Mouse (Mus musculus): ENCODE measurements around the gene Fahd1.

The Fahd1 gene

DNA sequence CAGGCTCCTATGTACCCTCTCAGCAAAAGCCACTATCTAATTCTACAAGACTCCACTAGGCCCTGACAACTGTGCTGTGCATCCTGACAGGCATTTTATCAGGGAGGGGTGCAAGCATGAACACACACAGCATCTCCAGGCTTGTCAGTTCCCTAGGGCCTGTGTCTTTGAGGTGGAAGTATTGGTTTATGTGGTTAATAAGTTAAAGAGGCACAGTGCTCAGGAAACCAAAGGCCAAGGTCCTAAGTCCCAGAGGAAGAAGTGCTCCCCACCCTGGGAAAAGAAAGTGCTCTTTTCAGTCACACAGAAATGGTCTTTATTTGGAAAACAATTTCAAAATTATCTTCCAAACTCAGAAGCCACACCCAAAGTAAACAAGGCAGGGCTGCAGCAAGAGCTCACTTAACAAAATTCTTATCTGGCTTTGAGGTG is 1.5 kb downstream of the Fahd1 start:
- DNase-seq (ENCODE audit: extremely low read depth, insufficient read length, low spot score): no peak

DNA sequence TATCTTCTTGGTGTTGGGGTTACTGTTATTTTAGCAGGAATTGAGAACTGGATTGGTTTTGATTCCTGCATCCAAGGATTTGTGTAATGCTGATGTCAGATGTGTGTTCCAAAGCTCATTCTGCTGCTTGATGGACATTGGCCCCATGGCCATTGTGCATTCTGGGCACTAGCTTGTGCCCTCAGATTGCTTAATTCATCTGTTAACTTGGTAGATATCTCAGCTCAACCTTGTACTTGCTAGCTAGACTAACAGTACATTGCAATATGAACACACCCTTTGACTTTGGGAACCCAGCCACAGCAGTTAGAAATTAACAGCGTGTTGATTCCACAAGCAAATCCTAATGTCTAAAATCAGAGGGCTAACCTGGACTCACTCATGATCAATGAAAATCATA is 2.8 kb downstream of the Fahd1 start:
- DNase-seq (ENCODE audit: extremely low read depth, insufficient read length, low spot score): no peak

DNA sequence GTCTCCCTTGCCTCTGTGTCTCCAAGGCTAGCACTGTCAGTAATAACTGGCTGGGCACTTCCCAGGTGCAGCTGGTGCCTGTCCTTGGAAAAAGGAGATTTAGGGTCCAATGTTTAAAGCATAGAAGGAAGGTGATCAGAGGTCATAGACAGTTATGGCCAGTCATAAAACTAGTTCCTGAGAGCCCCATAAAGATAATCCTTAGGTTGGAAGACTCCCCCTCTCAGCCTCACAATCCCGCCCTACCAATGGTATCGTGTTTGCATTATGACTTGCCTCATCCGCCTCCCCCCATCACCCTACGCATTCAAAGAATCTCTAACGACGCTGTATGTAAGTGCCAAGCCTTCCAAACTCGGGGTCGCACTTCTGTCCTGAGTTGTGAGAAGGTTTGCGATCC is 5.6 kb downstream of the Fahd1 start:
- DNase-seq (ENCODE audit: extremely low read depth, insufficient read length, low spot score): no peak

DNA sequence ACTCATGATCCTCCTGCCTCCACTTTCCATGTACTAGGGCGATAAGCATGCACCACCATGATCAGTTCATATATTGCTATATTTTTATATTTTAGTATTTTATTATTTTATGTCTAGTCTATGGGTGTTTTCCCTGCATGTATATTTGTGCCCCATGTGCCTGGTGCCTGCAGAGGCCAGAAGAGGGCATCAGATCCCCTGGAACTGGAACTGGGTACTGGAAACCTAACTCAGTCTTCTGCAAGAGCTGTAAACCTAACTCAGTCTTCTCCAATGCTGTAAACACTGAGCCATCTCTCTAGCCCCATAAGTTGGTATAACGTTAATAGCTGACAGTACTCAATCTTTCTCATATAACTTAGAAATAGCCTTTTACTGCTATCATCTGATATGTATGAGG is 7.5 kb downstream of the Fahd1 start:
- DNase-seq (ENCODE audit: extremely low read depth, insufficient read length, low spot score): no peak

DNA sequence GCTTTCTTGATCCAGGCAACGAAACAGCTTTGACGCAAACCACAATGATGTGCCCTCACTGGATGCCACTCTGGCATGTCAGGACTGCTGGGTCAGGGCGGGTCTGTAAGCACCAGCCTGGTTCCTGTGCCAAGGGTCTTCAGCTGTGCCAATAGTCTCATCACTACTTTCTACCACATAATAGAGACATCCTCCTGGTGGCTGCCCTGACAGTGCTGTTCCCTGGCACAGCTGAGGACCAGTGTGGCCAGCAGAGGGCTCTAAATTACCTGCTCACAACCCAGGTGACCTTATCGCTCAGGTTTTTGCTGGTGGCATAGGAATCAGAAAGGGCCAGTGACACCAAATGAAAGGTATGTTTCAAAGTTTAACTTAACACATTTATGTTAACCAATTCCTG is 9.0 kb downstream of the Fahd1 start:
- DNase-seq (ENCODE audit: extremely low read depth, insufficient read length, low spot score): no peak

DNA sequence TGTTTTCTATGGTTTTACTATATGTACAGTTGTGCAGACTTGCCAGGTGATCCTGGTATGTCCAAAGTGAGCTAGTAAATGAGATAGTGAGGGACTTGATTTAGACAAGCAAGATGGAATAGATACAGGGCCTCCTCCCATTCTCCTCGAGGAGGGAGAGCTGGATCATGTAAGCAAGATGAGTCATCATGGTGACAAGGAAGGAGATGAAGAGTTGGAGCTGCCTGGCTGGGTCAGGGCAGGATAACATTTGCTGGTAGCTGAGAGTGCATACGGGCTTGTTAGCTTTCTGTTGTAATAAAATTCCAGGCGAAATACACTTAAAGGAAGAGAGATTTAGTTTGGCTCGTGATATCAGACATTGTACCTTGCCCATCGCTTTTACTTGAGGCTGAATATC is 9.8 kb downstream of the Fahd1 start:
- DNase-seq (ENCODE audit: extremely low read depth, insufficient read length, low spot score): no peak

DNA sequence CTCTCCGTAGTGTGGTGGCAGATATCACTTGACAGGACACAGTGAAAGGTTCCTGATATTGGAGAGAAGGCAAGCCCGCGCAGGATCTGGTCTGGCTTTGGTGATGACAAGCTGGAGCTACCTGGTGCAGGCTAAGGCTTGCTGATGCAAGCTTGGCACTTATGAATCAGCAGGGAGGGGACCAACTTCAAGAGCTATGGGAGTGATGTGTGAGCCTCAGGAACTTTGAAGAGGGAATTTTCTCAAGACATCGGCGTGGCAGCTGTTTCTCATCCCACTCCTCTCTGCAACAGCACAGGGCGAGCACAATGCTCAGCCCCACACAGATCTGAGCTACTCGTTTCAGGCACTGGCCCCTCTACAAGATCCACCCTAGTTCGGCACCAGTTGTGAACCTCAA is 10.3 kb downstream of the Fahd1 start, which contains the start of gene Hagh:
Gene Hagh (plus strand): TSS at position 302 of the 400 bp plus-strand sequence.
- DNase-seq (ENCODE audit: extremely low read depth, insufficient read length, low spot score): no peak

DNA sequence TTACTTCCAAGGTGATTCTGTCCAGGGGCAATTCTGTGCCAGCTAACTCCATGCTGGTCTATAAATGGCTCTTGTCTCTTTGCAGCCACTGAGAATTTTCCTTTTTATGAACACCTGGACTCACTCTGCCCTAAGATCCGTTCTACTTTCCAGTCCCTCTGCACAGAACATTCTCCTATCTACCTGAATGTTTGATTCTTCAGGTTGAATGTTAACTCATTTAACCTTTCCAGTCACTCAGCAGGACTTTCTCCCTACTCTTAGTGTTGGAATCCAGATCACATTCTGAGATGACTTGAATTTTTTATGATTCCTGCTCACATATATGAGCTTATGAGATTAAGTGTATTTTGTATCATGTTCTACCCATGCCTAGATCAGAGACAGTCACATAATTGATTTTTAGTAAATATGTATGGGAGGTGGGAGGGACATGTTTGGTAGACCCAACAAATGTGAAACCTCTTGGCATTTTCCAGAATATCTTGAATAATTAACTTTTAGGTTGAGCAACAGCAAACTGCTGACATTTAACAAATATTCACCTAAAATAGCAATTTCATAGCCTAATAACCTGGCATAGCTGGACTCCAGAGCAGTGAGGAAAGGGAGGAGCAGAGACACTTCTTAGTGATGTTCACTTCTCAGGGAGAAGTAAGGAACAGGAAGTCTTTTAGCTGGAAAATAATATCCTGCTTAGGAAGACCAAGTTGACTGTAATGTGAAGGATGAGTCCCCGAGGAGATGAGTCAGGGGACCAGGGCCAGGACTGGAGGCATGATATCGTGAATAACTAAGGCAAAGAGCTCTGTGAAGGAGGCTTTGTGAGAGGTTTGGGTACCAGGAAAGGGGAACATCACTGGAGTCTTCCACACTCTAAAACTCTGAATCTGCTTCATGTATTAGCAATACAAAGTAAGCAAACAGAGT is 28.5 kb downstream of the Fahd1 start:
- DNase-seq (ENCODE audit: extremely low read depth, insufficient read length, low spot score): no peak

DNA sequence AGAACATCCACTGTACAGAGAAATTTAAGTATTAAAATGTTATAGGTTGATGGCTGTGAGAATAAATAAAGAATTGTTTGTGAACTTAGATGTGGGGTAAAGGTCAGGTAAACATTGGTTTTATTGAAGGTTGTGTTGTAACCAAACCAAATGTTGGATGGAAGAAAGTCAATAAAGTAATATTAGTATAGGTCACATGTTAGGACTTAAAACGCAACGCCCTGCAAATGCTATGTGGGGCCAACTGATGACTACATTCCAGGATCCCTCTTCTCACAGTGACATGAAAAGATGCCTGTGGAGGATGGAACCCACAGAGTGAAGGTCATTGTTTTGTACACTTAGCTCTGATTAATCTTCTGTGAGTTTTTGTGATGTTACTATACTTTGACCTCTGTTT is 30.7 kb downstream of the Fahd1 start:
- no peak for DNase-seq (ENCODE audit: extremely low read depth, insufficient read length, low spot score)

DNA sequence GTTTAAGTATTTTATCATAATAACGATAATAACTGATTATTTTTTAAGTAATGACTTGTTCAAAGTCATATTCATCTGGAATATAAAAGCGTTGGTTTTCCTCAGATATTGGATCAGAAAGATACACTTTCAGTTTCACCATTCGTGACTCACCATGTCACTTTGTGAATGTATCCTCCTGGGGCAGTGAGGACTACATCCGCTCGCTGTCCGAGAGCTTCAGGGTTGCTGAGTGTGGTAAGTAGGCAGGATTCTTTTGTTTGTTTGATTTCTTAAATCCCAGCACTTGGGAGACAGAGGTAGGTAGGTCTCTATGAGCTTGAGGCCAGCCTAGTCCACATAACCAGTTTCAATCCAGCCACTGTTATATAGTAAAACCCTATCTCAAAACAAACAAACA is 32.0 kb downstream of the Fahd1 start:
- peak; percentile 23 for DNase-seq (ENCODE audit: extremely low read depth, insufficient read length, low spot score)

DNA sequence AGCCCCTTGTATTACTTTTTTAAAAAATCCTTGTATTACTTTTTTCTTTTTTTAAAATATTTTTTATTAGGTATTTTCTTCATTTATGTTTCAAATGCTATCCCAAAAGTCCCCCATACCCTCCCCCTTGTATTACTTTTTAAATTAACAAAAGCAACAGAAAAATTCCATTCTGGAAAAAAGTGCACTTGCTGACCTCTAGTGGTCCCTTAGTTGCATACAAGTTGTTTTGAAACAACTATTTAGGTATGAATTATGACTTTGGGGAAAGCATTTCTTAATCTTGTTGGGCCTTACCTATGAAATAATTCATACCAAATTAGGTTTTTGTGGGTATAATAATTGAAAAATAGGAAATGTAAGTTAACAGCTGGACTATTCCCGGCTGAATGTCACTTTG is 32.7 kb downstream of the Fahd1 start:
- DNase-seq (ENCODE audit: extremely low read depth, insufficient read length, low spot score): no peak

DNA sequence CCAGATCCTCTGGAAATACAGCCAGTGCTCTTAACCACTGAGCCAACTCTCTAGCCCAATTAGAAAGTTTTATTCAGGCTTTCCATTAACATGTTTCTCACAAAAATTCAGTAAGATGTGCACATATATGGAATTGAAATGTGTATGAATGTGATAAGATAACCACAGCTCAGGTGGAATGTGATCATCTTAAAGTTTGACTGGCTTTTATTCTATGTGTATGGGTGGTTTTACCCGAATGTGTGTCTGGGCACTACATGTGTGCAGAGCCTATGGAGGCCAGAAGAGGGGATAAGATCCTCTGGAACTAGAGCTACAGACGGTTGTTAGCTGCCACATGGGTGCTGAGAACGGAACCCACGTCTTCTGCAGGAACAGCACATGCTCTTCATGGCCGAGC is 34.9 kb downstream of the Fahd1 start:
- no peak for DNase-seq (ENCODE audit: extremely low read depth, insufficient read length, low spot score)

DNA sequence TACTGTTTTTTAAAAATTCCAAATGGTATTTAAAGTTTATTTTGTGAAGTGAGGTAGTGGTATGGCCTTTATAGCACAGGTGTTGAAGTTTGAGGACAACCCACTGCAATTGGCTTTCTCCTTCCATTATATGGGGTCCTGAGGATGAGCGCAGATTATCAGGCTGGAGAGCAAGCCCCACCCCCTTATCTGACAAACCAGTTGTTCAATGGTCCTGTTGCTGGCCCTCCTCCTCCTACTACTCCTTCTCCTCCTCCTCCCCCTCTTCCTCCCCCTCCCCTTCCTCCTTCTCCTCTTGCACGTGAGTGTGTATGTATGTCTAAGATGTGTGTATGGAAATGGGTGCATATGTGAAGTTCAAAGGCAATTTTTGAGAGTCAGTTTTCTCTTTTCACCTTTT is 37.9 kb downstream of the Fahd1 start:
- no peak for DNase-seq (ENCODE audit: extremely low read depth, insufficient read length, low spot score)

DNA sequence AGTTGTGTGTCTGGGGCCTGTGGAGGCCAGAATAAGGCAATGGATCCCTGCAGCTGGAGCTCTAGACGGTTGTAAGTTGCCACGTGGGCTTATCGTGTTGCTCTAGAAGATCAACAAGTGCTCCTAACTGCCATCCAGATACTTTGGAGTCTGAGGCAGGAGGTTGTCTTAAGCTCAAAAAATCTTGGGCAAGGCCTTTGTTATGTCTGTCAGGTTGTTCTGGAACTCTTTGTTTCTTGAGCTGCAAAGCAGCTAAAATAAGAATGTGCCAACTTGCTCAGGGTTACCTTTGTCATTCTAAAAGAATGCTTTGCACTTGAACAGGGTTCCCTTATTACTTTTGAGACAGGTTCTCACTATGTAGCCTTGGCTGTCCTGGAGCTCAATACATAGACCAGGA is 39.0 kb downstream of the Fahd1 start:
- no peak for DNase-seq (ENCODE audit: extremely low read depth, insufficient read length, low spot score)

DNA sequence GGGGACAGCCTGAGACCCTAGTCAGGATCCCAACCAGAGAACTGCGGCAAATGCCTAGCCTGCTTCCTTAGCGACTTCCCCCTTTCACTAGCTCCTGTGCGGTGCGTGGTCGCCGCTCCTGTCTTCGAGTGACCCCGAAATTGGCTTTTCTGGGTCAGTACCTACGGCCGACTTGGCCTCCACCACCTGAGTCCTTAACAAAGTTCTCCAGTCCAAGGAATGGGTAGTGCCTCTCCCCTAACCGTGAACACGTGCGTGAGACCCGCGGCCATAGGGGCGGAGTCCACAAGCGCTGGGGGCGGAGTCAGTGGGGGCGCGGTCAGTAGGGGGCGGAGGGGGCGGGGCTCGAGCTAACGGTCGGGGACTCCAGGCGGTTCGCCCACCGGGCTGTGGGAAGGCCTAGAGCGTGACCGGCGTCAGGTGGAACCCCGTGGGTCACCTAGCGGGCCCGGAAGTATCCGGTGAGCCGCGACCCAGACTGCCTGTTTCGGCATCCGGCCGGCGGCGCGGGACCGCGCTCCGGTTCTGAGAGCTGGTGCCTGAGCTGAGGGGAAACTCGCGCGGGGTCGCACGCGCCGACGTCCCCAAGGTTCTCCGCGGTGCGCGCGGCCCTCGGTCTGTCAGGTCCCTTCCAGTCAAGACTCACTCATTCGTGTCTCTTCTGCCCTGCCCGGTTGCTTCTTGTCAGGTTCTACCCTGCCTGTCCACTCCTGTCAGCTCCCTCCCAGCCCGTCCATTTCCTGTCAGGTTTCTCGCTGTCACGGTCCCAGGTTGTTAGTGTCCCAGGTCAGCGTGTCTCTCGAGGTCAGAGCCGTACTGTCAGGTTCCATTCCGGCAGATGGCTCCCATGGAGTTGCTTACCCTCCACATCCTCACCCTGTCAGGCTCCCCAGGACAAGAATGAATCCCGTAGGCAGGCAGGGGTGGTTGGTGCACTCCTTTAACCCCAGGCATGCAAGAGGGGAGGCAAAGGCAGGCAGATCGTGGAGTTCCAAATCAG is 45.9 kb downstream of the Fahd1 start, which contains the start of gene Meiob:
Gene Meiob (plus strand): TSS at position 338 of the 1,000 bp plus-strand sequence.
- peak; percentile 26 for DNase-seq (ENCODE audit: extremely low read depth, insufficient read length, low spot score)

DNA sequence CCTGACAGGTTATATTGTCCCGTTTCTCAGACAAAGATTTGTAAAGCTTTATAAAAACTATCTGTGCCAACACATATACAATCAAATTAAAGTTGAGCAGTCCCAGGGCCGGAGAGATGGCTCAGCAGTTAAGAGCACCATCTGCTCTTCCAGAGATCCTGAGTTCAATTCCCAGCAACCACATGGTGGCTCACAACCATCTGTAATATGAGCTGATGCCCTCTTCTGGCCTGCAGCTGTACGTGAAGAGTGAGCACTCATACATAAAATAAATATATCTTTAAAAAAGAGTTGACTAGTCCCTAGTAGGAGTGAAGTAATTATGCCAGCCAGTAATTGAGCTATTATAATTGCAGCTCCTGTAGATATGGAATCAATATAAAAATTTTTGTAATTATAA is 49.6 kb downstream of the Fahd1 start:
- no peak for DNase-seq (ENCODE audit: extremely low read depth, insufficient read length, low spot score)

DNA sequence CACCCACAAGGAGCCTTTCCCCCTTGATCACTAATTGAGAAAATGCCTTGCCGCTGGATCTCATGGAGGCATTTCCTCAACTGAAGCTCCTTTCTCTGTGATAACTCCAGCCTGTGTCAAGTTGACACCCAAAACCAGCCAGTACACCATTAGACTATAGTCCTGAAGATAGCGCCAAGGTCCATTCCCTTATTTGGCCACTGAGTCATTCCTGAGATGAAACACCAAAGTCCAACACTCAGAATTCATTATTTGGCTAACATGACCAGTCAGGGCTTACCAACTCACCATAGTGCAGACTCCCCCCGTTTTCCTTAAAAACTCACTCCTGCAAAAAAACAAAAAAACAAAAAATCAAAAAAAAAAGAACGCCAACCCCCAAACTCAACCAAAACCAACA is 50.7 kb downstream of the Fahd1 start:
- no peak for DNase-seq (ENCODE audit: extremely low read depth, insufficient read length, low spot score)

All from 3134 (cell line).